Mouse (Mus musculus): ENCODE results near the gene Hsdl1.

Hsdl1 gene

DNA sequence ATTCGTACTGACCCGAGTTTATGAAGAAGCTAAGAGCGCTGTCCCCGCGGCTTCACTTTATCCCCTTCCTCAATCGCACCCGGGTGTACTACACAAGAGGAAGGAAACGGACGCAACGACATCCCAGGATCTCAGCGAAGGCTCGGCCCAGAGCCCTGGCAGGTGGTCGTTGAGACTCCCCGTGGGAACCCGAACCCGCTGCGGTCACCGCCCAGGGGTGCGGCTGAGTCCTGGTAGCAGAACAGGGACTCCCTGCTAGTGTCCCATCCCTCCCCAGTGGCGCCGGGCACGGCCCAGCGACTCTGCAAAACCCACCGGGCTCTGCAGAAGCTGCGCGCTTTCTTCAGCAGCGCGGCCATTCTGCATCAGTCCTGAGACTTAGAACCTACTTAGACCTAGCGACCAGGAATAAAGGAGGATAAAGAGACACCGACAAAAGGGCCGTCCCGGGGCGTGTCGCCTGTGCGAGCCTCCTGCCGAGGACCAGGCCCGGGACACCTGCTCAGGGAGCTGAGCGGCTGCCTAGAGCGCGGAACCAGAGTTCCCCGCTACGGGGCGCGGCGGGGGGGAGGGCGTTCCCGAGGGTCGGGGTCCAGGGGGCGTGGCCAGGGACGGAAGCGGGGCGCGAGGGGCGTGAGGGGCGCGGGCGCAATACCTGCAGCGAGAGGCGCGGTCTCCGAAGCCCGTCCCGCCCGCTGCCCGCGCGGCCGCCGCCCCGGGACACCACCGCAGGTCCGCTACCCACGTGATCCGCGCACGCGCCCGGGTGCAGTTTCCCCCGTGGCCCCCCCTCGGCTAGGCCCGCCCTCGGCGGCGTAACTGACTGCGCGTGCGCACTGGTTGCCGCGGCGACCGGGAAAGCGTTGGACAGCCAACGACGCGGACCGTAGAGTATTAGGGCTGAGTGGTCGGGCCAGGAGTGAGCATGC, at the start of gene Hsdl1, which contains the start of gene Dnaaf1:
Gene Hsdl1, minus strand, starts transcription at position 747 of the 929 bp plus-strand sequence.
Gene Dnaaf1, plus strand, starts transcription at position 799 of the 929 bp plus-strand sequence.
- TF ChIP-seq NANOG (IDR thresholded peaks at IDR 0.05; ENCODE audit: borderline replicate concordance, low read length): no peak
- no peak for TF ChIP-seq CTCF (conservative IDR thresholded peaks at IDR 0.05; ENCODE audit: low read length)
- no peak for TF ChIP-seq POU5F1 (IDR thresholded peaks at IDR 0.05; ENCODE audit: borderline replicate concordance, low read length)
- Histone ChIP-seq H3K4me3 (replicated peaks; ENCODE audit: low read length) (peak within 1 kb of the TSS; percentile 88), H3K4me1 (replicated peaks; ENCODE audit: low read depth, low read length) (peaks cover 44% of the 10 kb centered on the region), H3K36me3 (ENCODE audit: insufficient read depth, low read length) (no peaks in the 10 kb centered on the region), H3K9me3 (ENCODE audit: low read length) (no peaks in the 10 kb centered on the region), H3K27me3 (ENCODE audit: insufficient read depth, low read length) (peaks cover 56% of the 10 kb centered on the region)

DNA sequence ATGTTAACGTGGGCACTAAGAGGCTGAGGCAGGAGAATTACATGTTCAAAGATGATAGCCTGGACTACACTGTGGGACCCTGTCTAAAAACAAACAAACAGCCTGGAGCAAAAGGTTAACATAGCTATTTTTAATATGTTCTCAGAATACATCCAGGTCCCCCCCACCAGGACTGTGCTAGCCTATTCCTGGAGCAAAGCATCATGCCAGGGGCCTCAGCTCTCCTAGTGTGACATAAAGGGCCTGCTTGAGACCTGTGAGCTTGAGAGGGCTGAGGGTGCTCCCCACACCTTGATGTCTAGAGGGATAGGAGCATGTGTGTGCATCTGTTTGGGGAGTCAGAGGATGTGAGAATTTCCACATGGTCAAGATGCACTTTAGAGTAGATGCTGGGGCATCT, 48.8 kb upstream of the Hsdl1 start:
- Histone ChIP-seq H3K4me1 (replicated peaks; ENCODE audit: low read depth, low read length) (peaks cover 66% of the 10 kb centered on the region), H3K9me3 (ENCODE audit: low read length) (no peaks in the 10 kb centered on the region), H3K36me3 (ENCODE audit: insufficient read depth, low read length) (no peaks in the 10 kb centered on the region), H3K4me3 (replicated peaks; ENCODE audit: low read length) (no peak overlapping the region), H3K27me3 (ENCODE audit: insufficient read depth, low read length) (peaks cover 67% of the 10 kb centered on the region)
- TF ChIP-seq NANOG (IDR thresholded peaks at IDR 0.05; ENCODE audit: borderline replicate concordance, low read length) (no peak), CTCF (conservative IDR thresholded peaks at IDR 0.05; ENCODE audit: low read length) (no peak), POU5F1 (IDR thresholded peaks at IDR 0.05; ENCODE audit: borderline replicate concordance, low read length) (no peak)

DNA sequence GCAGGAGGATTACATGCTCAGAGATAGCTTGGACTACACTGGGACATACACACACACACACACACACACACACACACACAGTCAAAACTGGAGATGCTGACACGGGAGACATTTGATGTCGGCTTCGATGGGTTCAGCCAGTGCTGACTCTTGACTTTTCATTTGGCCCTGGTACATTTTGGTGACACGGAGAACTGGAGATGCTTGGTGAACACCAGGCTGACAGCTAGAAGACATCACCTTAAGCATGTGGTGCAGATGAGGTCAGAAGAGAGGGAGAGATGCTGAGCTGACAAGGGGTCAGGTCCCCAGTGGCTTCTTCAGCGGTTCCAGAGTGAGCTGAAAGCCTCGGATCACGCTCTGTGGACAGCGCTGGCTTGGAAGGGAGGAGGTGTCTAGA, 48.1 kb upstream of the Hsdl1 start:
- TF ChIP-seq NANOG (IDR thresholded peaks at IDR 0.05; ENCODE audit: borderline replicate concordance, low read length): no peak
- no peak for TF ChIP-seq POU5F1 (IDR thresholded peaks at IDR 0.05; ENCODE audit: borderline replicate concordance, low read length)
- TF ChIP-seq CTCF (conservative IDR thresholded peaks at IDR 0.05; ENCODE audit: low read length): no peak
- H3K36me3 ChIP-seq (ENCODE audit: insufficient read depth, low read length): no peaks in the 10 kb centered on the region

DNA sequence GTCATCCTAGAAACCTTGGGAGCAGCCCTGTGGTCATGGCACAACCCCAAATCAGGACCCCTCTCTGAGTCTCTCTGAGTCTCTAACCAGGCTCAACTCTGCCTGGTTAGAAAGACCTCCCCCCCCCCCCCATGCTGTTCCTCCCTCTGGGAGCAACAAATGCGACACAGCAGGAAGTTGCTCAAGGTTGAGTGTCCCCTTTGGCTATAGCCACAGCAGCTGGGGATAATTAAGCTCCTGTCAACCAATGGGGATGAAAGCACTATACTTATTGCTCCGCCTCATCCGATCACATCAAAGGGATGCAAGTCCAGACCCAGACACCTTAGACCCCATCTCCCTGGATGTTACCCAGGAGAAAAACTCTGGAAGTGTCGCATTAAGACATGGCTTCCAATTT, 47.6 kb upstream of the Hsdl1 start:
- TF ChIP-seq NANOG (IDR thresholded peaks at IDR 0.05; ENCODE audit: borderline replicate concordance, low read length) (peak; percentile 83), CTCF (conservative IDR thresholded peaks at IDR 0.05; ENCODE audit: low read length) (no peak)
- H3K27me3 ChIP-seq (ENCODE audit: insufficient read depth, low read length): peaks cover 66% of the 10 kb centered on the region
- H3K4me1 ChIP-seq (replicated peaks; ENCODE audit: low read depth, low read length): peaks cover 66% of the 10 kb centered on the region
- H3K4me3 ChIP-seq (replicated peaks; ENCODE audit: low read length): no peak overlapping the region
- H3K9me3 ChIP-seq (ENCODE audit: low read length): no peaks in the 10 kb centered on the region
- no peaks in the 10 kb centered on the region for H3K36me3 ChIP-seq (ENCODE audit: insufficient read depth, low read length)

More for the DNA sequence above, 48.1 kb upstream of the Hsdl1 start:
- Histone ChIP-seq H3K27me3 (ENCODE audit: insufficient read depth, low read length) (peaks cover 67% of the 10 kb centered on the region), H3K4me1 (replicated peaks; ENCODE audit: low read depth, low read length) (peaks cover 67% of the 10 kb centered on the region), H3K4me3 (replicated peaks; ENCODE audit: low read length) (no peak overlapping the region), H3K9me3 (ENCODE audit: low read length) (no peaks in the 10 kb centered on the region)

DNA sequence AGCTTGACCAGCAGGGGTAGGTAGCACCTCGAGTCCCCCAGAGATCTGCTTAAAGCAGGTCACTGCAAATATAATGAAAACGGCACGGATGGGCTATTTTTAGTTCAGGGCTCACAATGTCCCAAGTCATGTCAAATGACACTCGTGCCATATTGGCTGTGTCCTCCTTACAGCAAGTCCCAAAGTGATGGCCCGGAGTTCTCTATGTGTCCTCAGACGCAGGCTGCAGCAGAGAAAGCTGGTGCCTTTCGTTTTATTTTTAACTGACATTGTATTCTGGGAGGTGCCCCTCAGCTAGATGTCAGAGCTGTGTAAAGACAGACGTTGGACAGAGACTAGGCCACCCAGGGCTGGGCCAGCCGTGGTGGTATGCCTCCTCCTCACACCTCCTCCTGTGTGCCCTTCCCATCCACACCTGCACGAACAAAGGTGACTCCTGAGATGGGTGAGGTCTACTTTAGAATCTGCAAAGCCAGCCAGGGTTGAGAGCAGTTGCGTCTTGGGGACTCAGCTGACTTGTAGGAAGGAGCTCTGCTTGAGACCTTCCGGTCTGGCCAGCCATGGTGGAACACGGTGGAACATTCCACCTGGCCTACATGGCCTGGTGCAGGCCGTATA, 46.0 kb upstream of the Hsdl1 start:
- Histone ChIP-seq H3K36me3 (ENCODE audit: insufficient read depth, low read length) (no peaks in the 10 kb centered on the region), H3K4me3 (replicated peaks; ENCODE audit: low read length) (no peak overlapping the region), H3K9me3 (ENCODE audit: low read length) (no peaks in the 10 kb centered on the region), H3K4me1 (replicated peaks; ENCODE audit: low read depth, low read length) (peaks cover 61% of the 10 kb centered on the region), H3K27me3 (ENCODE audit: insufficient read depth, low read length) (peaks cover 65% of the 10 kb centered on the region)
- no peak for TF ChIP-seq CTCF (conservative IDR thresholded peaks at IDR 0.05; ENCODE audit: low read length)
- no peak for TF ChIP-seq POU5F1 (IDR thresholded peaks at IDR 0.05; ENCODE audit: borderline replicate concordance, low read length)
- TF ChIP-seq NANOG (IDR thresholded peaks at IDR 0.05; ENCODE audit: borderline replicate concordance, low read length): no peak

DNA sequence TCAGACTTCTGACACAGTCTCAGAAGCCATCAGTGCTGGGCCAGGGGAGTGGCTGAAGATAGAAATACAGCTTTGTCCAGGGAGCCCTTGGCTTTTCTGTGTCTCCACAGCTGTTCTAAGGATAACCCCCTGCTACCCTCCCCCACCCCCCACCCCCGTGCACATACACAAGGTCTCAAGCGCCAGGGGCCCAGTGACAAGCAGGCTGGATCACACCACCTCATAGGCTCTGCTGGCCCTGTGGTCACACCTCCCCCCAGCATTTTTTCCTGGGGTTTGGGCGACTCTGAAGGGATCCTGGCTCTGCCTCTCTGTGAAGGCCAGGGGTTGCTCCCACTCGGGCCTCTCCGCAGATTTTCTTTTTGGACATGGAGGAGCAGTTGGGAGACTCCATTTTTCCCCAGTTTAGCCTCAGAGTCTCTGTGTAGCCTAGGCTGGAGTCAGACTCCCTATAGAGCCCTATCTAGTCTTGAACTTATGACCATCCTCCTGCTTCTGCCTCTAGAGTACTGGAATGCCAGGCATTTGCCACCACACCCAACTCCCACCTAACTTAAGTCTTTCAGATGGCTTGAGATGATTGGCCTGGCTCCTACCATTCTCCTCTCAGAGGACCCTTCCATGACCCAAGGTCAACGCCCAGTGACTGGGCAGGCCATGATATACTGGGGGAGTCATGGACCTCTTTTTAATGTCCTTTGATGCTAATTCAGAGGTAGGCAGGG, 45.3 kb upstream of the Hsdl1 start:
- peaks cover 64% of the 10 kb centered on the region for H3K27me3 ChIP-seq (ENCODE audit: insufficient read depth, low read length)
- TF ChIP-seq CTCF (conservative IDR thresholded peaks at IDR 0.05; ENCODE audit: low read length) (no peak), NANOG (IDR thresholded peaks at IDR 0.05; ENCODE audit: borderline replicate concordance, low read length) (no peak), POU5F1 (IDR thresholded peaks at IDR 0.05; ENCODE audit: borderline replicate concordance, low read length) (no peak)
- no peak overlapping the region for H3K4me3 ChIP-seq (replicated peaks; ENCODE audit: low read length)
- H3K9me3 ChIP-seq (ENCODE audit: low read length): no peaks in the 10 kb centered on the region
- H3K4me1 ChIP-seq (replicated peaks; ENCODE audit: low read depth, low read length): peaks cover 62% of the 10 kb centered on the region
- H3K36me3 ChIP-seq (ENCODE audit: insufficient read depth, low read length): no peaks in the 10 kb centered on the region

DNA sequence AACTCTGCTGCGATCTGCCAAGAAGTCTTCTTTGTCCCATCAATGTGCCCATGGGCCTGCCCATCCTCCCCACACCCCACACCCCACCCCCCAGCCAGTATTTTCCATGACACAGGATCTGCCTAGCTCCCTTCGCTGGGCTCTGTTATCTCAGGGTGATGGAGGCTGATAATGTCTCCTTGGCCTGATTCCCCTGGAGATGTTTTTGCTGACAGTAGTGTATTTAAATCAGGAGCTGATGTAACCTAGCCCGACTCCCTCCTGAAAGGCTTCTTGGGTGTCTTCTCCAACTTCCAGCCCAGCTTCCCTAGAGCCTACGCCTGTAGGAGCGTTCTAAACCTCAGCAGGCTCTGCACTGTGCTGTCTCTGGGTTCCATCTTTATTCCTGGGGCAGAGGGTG, 43.9 kb upstream of the Hsdl1 start:
- Histone ChIP-seq H3K9me3 (ENCODE audit: low read length) (no peaks in the 10 kb centered on the region), H3K4me1 (replicated peaks; ENCODE audit: low read depth, low read length) (peaks cover 72% of the 10 kb centered on the region), H3K36me3 (ENCODE audit: insufficient read depth, low read length) (no peaks in the 10 kb centered on the region), H3K4me3 (replicated peaks; ENCODE audit: low read length) (no peak overlapping the region), H3K27me3 (ENCODE audit: insufficient read depth, low read length) (peaks cover 56% of the 10 kb centered on the region)
- TF ChIP-seq CTCF (conservative IDR thresholded peaks at IDR 0.05; ENCODE audit: low read length) (no peak), NANOG (IDR thresholded peaks at IDR 0.05; ENCODE audit: borderline replicate concordance, low read length) (no peak), POU5F1 (IDR thresholded peaks at IDR 0.05; ENCODE audit: borderline replicate concordance, low read length) (no peak)

DNA sequence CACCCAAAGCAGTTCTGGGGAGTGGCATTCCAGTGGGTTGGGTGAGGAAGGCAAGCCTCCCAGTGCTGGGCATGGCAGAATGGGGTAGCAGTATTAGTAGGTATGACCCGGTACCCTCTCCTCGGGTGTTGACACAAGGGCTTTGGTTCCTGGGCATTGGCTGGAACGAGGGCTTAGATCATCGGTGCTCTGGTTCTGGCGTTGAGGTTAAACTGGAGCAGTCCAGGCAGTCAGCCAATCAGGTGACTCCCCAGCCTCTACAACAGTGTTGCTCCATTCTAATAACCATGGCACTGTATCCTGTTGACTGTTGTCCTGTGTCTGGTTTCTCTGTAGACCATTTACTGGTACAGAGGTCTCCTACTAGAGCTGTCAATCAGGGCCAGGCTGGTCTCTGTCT, 42.6 kb upstream of the Hsdl1 start:
- Histone ChIP-seq H3K27me3 (ENCODE audit: insufficient read depth, low read length) (peaks cover 53% of the 10 kb centered on the region), H3K4me3 (replicated peaks; ENCODE audit: low read length) (no peak overlapping the region), H3K9me3 (ENCODE audit: low read length) (no peaks in the 10 kb centered on the region), H3K36me3 (ENCODE audit: insufficient read depth, low read length) (no peaks in the 10 kb centered on the region), H3K4me1 (replicated peaks; ENCODE audit: low read depth, low read length) (peaks cover 76% of the 10 kb centered on the region)
- no peak for TF ChIP-seq CTCF (conservative IDR thresholded peaks at IDR 0.05; ENCODE audit: low read length)
- TF ChIP-seq NANOG (IDR thresholded peaks at IDR 0.05; ENCODE audit: borderline replicate concordance, low read length): no peak

All from E14TG2a.4 (cell line).